Mouse (Mus musculus): ENCODE data around the gene Hoxd10.

The Hoxd10 gene

GRCm38 (mm10) chr2:74696442-74697335 is 5.0 kb downstream of the Hoxd10 start:
- DNase-seq = no peak

- no peak for DNase-seq
Measured at GRCm38 (mm10) chr2:74697567-74698121, 5.9 kb downstream of the Hoxd10 start, which contains the start of gene Hoxd9. Gene Hoxd9, plus strand, starts transcription at chr2:74697727.

GRCm38 (mm10) chr2:74698201-74699052 is 6.7 kb downstream of the Hoxd10 start:
- DNase-seq = no peak

DNA sequence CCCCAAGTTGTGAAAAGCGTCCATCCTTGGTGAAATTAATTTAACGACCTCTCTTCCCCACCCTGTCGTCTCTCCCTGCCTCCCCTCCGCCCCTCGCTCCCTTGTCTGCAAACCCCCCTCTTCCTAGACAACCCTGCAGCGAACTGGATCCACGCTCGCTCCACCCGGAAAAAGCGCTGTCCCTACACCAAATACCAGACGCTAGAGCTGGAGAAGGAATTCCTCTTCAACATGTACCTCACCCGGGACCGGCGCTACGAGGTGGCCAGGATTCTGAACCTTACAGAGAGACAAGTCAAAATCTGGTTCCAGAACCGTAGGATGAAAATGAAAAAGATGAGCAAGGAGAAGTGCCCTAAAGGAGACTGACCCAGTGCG is 7.3 kb downstream of the Hoxd10 start:
- no peak for DNase-seq

DNA sequence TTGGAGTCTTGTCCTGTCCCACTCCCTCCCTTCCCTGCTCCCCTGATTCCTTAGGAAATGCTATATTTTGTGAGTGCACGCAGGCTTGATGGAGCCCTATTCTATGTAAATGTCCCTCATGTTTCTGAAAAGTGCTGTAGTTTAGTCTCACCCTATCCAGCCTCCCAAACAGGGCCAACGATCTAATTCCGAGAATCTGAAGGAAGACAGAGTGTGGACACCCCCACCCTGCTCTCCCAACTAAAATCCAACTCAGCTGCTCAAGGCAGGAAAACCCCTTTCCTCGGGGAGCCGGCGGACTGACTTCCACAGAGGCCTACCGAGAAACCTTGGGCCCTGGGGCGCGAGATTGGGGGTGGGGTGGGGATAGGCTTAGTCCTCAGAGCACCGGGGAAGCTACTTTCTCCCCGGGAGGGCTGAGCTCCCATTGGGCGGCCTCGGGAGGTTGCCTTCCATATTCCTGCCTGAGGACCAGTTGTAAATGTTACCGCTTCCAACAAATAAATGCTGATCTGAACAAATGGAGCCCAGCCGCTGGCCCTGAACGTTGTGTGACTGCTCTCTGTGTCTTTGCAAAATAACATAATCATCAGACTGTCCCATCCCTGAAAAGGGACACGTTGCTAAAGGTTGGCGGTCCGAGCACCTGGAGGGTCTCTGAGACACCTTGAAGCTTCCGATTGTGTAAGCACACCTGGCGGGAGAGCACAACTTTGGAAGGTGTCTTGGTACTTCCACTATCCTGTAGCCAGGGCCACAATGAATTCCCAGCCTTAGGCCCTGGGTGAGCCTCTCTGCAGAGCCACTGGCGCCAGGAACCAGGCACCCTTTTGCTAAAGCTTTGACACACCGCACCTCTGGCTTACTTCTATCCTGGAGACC is 8.2 kb downstream of the Hoxd10 start:
- DNase-seq = no peak

- DNase-seq = no peak
Measured at GRCm38 (mm10) chr2:74700546-74701112, 8.9 kb downstream of the Hoxd10 start.

DNA sequence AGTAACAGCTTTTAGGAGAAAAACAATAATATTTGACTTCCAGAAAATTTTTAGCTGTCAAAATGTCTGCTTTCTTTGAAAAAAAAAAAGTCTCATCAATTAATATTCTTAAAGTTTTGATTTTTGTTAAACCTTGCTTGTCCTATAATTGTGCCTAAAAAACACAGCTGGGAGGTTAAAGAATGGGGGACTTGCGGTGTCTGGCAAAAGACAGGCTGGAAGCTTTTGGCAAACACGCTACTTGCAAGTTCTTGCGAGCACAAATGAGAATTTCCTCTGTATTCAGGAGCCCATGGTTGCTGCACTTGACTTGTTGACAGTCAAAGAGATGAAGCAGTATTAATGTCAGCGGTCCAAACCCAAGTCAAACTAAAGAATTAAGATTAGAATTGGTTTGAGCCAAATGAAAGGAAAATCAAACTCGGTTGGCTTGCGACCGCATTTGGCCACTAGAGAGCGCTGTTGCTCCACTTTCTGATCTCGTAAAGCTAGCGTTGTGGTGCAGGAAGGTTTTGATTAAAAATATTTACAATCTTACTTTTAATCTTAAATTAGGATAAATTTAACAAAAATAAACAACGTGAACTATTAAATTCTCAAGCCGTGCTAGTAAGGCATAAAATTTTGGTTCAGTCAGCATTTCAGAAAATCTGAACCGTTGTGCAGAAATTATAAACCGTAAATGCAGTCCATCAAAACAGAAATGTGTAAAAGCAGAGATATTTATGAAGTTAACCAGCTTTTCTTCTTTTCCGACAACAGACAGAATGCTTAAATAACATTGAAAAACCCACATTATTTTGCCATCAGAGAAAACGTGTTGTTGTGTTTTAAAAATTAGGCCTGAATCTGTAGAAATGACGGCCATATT is 10.5 kb downstream of the Hoxd10 start:
- DNase-seq = peak; percentile 84

GRCm38 (mm10) chr2:74702820-74703219 is 11.1 kb downstream of the Hoxd10 start:
- DNase-seq = no peak

- no peak for DNase-seq
Measured at GRCm38 (mm10) chr2:74703317-74703716, 11.6 kb downstream of the Hoxd10 start.

GRCm38 (mm10) chr2:74703720-74704392 is 12.1 kb downstream of the Hoxd10 start:
- no peak for DNase-seq

GRCm38 (mm10) chr2:74704393-74704998 is 12.8 kb downstream of the Hoxd10 start, which contains the start of gene Hoxd8:
Gene Hoxd8, plus strand, starts transcription at chr2:74704615.
- no peak for DNase-seq

GRCm38 (mm10) chr2:74704999-74705466 is 13.3 kb downstream of the Hoxd10 start:
- DNase-seq = no peak

DNA sequence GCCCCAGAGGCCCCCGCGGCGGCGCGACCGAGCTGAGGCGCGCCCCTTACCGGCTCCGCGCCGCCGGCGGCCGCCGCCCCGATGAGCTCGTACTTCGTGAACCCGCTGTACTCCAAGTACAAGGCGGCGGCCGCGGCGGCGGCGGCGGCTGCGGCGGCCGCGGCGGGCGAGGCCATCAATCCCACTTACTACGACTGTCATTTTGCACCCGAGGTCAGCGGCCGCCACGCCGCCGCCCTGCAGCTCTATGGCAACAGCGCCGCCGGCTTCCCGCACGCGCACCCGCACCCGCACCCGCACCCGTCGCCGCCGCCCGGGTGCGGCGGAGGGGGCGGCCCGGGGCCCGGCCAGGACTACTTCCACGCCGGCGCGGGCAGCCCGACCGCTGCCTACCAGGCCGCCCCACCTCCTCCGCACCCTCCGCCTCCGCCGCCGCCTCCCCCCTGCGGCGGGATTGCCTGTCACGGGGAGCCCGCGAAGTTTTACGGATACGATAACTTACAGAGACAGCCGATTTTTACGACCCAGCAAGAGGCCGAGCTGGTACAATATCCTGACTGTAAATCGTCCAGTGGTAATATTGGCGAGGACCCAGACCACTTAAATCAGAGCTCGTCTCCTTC is 13.9 kb downstream of the Hoxd10 start:
- DNase-seq = no peak

DNA sequence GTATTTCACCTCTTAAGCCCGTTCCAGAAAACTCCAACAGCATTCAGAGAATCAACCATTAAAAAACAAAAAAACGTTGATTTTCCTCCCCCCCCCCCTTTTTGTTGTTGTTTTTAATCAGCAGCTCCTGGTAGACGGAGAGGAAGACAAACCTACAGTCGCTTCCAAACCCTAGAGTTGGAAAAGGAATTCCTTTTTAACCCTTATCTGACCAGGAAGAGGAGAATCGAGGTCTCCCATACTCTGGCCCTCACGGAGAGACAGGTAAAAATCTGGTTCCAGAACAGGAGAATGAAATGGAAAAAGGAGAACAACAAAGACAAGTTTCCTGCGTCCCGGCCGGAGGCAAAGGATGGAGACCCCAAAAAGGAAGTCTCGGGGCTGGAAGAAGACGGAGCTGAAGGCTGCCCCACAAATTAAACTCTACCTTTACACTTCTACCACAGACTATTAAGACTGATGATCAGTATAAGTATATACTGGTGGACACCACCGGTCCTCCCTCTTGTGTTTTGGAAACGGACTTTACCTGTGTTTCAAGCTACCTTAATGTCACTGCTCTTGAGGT is 14.8 kb downstream of the Hoxd10 start:
- DNase-seq = no peak

DNA sequence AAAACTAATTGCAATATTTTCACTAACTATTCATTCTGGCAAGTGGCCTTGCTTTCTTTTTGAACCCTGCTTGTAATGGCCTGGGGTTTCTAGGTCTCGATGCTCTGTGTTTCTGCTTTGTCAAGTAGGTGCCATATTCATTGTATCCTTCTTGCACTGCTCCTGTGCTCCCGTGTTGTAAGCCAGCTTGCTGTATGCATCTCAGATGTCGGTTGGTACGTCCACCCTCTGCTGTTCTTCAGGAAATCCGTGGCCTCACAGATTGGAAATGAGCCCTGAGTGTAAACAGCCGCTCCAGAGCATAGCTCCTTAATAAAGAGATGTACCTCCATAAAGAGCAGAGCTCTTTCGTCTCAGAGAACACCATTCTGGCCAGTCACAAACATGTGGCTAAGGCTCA is 15.9 kb downstream of the Hoxd10 start:
- no peak for DNase-seq

- no peak for DNase-seq
Measured at GRCm38 (mm10) chr2:74708676-74709075, 17.0 kb downstream of the Hoxd10 start.

DNA sequence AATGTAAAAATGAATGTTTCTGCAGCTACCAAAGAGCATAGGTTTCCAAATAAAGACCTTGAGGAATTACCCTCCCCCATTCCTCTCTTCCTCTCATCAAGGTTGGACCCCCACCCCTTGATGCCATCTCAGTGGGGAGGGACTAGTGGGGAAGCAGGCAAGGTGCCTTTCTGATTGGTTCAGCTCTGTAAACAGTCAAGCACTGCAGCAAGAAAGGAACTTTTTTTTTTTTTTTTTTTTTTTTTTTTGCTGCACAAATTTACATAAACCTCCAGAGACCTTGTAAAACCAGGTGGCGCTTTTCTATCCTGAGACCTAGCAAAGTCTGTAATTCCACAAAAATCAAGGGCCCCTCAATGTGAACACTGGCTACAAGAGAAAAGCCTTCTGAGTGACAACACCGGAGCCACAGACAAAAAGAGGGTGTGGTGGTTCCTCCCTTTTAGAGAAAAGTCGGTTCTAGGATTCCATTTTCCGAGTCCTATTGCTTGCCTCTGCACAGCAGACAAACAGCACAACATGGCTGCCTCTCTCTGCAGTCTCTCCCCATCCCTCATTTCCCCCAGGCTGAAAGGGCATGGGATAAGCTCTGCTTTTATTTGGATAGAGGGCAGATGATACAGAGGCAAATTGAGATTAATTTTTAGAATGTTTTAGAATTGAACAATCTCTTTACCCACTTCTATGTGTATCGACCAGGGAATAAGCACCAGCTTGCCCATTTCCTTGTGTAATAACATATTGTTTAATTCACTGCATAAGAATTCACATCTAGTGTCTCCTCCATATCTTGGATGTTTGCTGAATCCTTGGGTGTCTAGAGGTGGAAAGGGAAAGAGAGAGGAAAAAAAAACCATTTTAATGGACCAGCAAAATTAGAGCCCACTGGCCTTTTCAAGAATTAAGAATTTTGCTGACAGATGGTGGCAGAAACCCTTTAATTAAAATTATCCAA is 18.0 kb downstream of the Hoxd10 start:
- DNase-seq = no peak
